ENCODE assay signal across 20 mouse cellular contexts in the genomic region with DNA sequence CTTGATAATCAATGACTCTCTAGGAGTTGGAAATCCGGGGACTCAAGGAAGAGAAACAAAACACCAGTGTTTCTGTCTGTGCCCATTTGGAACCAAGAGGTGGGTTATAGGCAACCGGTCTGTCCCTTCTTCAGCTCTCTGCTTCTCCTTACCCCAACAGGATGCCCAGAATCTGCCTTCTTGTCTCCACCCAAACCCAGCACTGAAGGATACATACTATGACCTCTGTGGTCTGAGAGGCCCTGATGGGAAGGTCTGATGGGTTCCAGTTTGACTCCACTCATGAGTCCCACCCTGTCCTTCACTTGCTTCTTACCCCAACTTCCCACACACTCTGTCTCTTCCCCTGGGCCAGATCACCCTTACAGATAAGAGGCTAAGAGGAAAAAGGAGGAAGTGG. TPM values are rescaled to one million over a fixed set of nuclear protein-coding genes. Genes with fewer than 3 reads are reported as not detected.
"Had no signal": no experiment of that assay in that cellular context is flagged by ENCODE, and none has a peak within 500 bp of the region (broad histone marks: within the 10 kb centered on the region; RNA-seq: fewer than 3 reads in every experiment).

No protein-coding gene starts in this region.

- ATAC-seq: liver, postnatal 0 days; lung, postnatal 0 days; midbrain, embryonic 13.5 days; midbrain, embryonic 16.5 days had no signal

- H3K9ac ChIP-seq: kidney, embryonic 15.5 days; limb, embryonic 12.5 days; limb, embryonic 15.5 days; liver, embryonic 14.5 days; liver, postnatal 0 days; lung, embryonic 14.5 days; midbrain, embryonic 13.5 days had no signal

- DNase-seq: kidney, adult 8-10 months; kidney, postnatal 10 days; kidney, postnatal 36 days; layer of hippocampus, postnatal 36 days; left cerebral cortex, postnatal 4 days; liver, postnatal 0 days; lung, embryonic 14.5 days; thymus, adult 18-20 months; thymus, postnatal 4 days had no signal

- H3K4me3 ChIP-seq: kidney, embryonic 15.5 days; left cerebral cortex, adult 2 months; limb, embryonic 12.5 days; limb, embryonic 15.5 days; midbrain, embryonic 13.5 days had no signal

- H3K36me3 ChIP-seq: kidney, embryonic 15.5 days; limb, embryonic 12.5 days; limb, embryonic 15.5 days; midbrain, embryonic 13.5 days had no signal

- H3K9me3 ChIP-seq: kidney, embryonic 15.5 days; limb, embryonic 12.5 days; limb, embryonic 15.5 days; midbrain, embryonic 13.5 days had no signal

- H3K27ac ChIP-seq: kidney, embryonic 15.5 days; left cerebral cortex, adult 2 months; limb, embryonic 12.5 days; limb, embryonic 15.5 days; liver, embryonic 14.5 days; midbrain, embryonic 13.5 days; stomach, postnatal 0 days had no signal

- H3K4me2 ChIP-seq: kidney, embryonic 15.5 days; limb, embryonic 12.5 days; limb, embryonic 15.5 days; lung, embryonic 14.5 days; midbrain, embryonic 13.5 days had no signal

RNA-seq across cellular contexts. Expression of a gene that starts 4.9 kb away (rescaled TPM):
- total RNA-seq: layer of hippocampus, postnatal 10 days; layer of hippocampus, postnatal 36 days; left cerebral cortex, postnatal 10 days; left cerebral cortex, postnatal 4 days had no signal
